Mouse (Mus musculus) MEL (cell line): ENCODE results near the gene Nkpd1. TPM values are rescaled to one million over a fixed set of nuclear protein-coding genes. Genes with fewer than 3 reads are reported as not detected.

Experiments
- DNase-seq: peaks from one replicate; pipeline ENCODE4 v3.0.0; 2011; ENCODE audit warnings: low read depth, low spot score
- H3K27ac ChIP-seq: 2 replicates; pipeline ENCODE4 v1.5.1; 2012; ENCODE audit warnings: low read depth, mild to moderate bottlenecking, control low read depth, low read length, moderate library complexity; ENCODE audit not compliant: control insufficient read depth
- H3K27me3 ChIP-seq, 2 experiments: fragments of 150-350 bp in 1 of 2; sonication (generic) in 1 of 2; 2 replicates each; pipeline ENCODE4 v1.6.1; 2012; ENCODE audit warnings: low read length in 2 of 2, mild to moderate bottlenecking in 2 of 2, improper control_type of control experiment in 1 of 2, moderate library complexity in 1 of 2; ENCODE audit not compliant: insufficient read depth in 2 of 2, control insufficient read depth in 1 of 2
- H3K36me3 ChIP-seq, 2 experiments: 2 replicates each; pipeline ENCODE4 v1.6.1; 2012 to 2014; ENCODE audit warnings: low read length in 2 of 2, improper control_type of control experiment in 1 of 2, inconsistent platforms in 1 of 2, mild to moderate bottlenecking in 1 of 2; ENCODE audit not compliant: insufficient read depth in 2 of 2, control insufficient read depth in 1 of 2
- H3K4me1 ChIP-seq, 2 experiments: fragments of 150-350 bp in 1 of 2; sonication (generic) in 1 of 2; 2 replicates each; pipeline ENCODE4 v1.6.1; 2012; ENCODE audit warnings: low read length in 2 of 2, improper control_type of control experiment in 1 of 2, mild to moderate bottlenecking in 1 of 2; ENCODE audit not compliant: insufficient read depth in 2 of 2, control insufficient read depth in 1 of 2
- H3K4me3 ChIP-seq, 2 experiments: fragments of 150-350 bp in 1 of 2; sonication (generic) in 1 of 2; 2 replicates each; pipeline ENCODE4 v1.5.1; 2012; ENCODE audit warnings: low read depth in 2 of 2, low read length in 2 of 2, mild to moderate bottlenecking in 2 of 2, moderate library complexity in 2 of 2, control low read depth in 1 of 2, improper control_type of control experiment in 1 of 2; ENCODE audit not compliant: control insufficient read depth in 1 of 2, insufficient read depth in 1 of 2
- H3K79me2 ChIP-seq: 2 replicates; pipeline ENCODE4 v1.6.1; 2012; ENCODE audit warnings: mild to moderate bottlenecking, low read length, moderate library complexity; ENCODE audit not compliant: control insufficient read depth, poor library complexity, insufficient read depth
- H3K9ac ChIP-seq: 2 replicates; pipeline ENCODE4 v1.6.1; 2012; ENCODE audit warnings: low read depth, mild to moderate bottlenecking, control low read depth, low read length, moderate library complexity; ENCODE audit not compliant: control insufficient read depth, poor library complexity, severe bottlenecking
- H3K9me3 ChIP-seq: fragments of 150-350 bp; sonication (generic); replicated peaks from 2 replicates; pipeline ENCODE4 v1.6.1; 2012; ENCODE audit warnings: mild to moderate bottlenecking, low read length, improper control_type of control experiment, moderate library complexity; ENCODE audit not compliant: insufficient read depth
- CHD1 ChIP-seq: IDR thresholded peaks from 2 replicates; pipeline ENCODE4 v1.6.1; 2012; ENCODE audit warnings: low read depth, mild to moderate bottlenecking, inconsistent platforms, low read length, improper control_type of control experiment
- CTCF ChIP-seq, 3 experiments: IDR thresholded peaks in 2 of 3; conservative IDR thresholded peaks in 1 of 3; 2 replicates each; pipeline ENCODE4 v1.5.1; 2011 to 2012; ENCODE audit warnings: low read length in 3 of 3, low read depth in 2 of 3, mild to moderate bottlenecking in 2 of 3, improper control_type of control experiment in 1 of 3, inconsistent platforms in 1 of 3, mixed read lengths in 1 of 3, moderate library complexity in 1 of 3; ENCODE audit not compliant: control insufficient read depth in 1 of 3, insufficient read depth in 1 of 3, poor library complexity in 1 of 3, severe bottlenecking in 1 of 3
- ELF1 ChIP-seq: IDR thresholded peaks from 2 replicates; pipeline ENCODE4 v1.6.1; 2014; ENCODE audit warnings: low read depth, mild to moderate bottlenecking, inconsistent platforms, low read length, improper control_type of control experiment, moderate library complexity
- ETS1 ChIP-seq: IDR thresholded peaks from 2 replicates; pipeline ENCODE4 v1.6.1; 2012; ENCODE audit warnings: low read depth, mild to moderate bottlenecking, inconsistent platforms, low read length, improper control_type of control experiment, moderate library complexity
- GABPA ChIP-seq: IDR thresholded peaks from 2 replicates; pipeline ENCODE4 v1.6.1; 2012; ENCODE audit warnings: low read depth, mild to moderate bottlenecking, inconsistent platforms, low read length, improper control_type of control experiment, moderate library complexity
- GATA1 ChIP-seq: IDR thresholded peaks from 2 replicates; pipeline ENCODE4 v1.6.1; 2011; ENCODE audit warnings: low read depth, low read length, improper control_type of control experiment
- KAT2A ChIP-seq: conservative IDR thresholded peaks from 2 replicates; pipeline ENCODE4 v1.6.1; 2012; ENCODE audit warnings: low read depth, low read length, improper control_type of control experiment, inconsistent platforms
- MAZ ChIP-seq: IDR thresholded peaks from 2 replicates; pipeline ENCODE4 v1.6.1; 2012; ENCODE audit warnings: low read depth, mild to moderate bottlenecking, inconsistent platforms, low read length, improper control_type of control experiment
- MEF2A ChIP-seq: IDR thresholded peaks from 2 replicates; pipeline ENCODE4 v1.6.1; 2014; ENCODE audit warnings: low read depth, mild to moderate bottlenecking, inconsistent platforms, low read length, improper control_type of control experiment; ENCODE audit not compliant: poor library complexity, insufficient replicate concordance, severe bottlenecking; ENCODE audit errors: extremely low read depth
- MXI1 ChIP-seq: IDR thresholded peaks from 2 replicates; pipeline ENCODE4 v1.6.1; 2011; ENCODE audit warnings: mild to moderate bottlenecking, low read depth, low read length, improper control_type of control experiment
- MYB ChIP-seq: IDR thresholded peaks from 2 replicates; pipeline ENCODE4 v1.6.1; 2011; ENCODE audit warnings: mild to moderate bottlenecking, low read depth, low read length, improper control_type of control experiment
- MYC ChIP-seq: IDR thresholded peaks from 2 replicates; pipeline ENCODE4 v1.6.1; 2011; ENCODE audit warnings: low read depth, mild to moderate bottlenecking, low read length, improper control_type of control experiment, moderate library complexity
- POLR2AphosphoS2 ChIP-seq: IDR thresholded peaks from 2 replicates; pipeline ENCODE4 v1.6.1; 2011; ENCODE audit warnings: low read length, improper control_type of control experiment
- RAD21 ChIP-seq: IDR thresholded peaks from 2 replicates; pipeline ENCODE4 v1.6.1; 2011; ENCODE audit warnings: mild to moderate bottlenecking, low read depth, low read length, improper control_type of control experiment
- RCOR1 ChIP-seq: IDR thresholded peaks from 2 replicates; pipeline ENCODE4 v1.6.1; 2012; ENCODE audit warnings: low read depth, mild to moderate bottlenecking, inconsistent platforms, low read length, improper control_type of control experiment
- TBP ChIP-seq: IDR thresholded peaks from 2 replicates; pipeline ENCODE4 v1.8.0; 2011; ENCODE audit warnings: low read depth, low read length, improper control_type of control experiment
- UBTF ChIP-seq: IDR thresholded peaks from 2 replicates; pipeline ENCODE4 v1.6.1; 2012; ENCODE audit warnings: low read depth, mild to moderate bottlenecking, inconsistent platforms, low read length, improper control_type of control experiment, moderate library complexity, borderline replicate concordance; ENCODE audit not compliant: insufficient read depth
- USF1 ChIP-seq: IDR thresholded peaks from 2 replicates; pipeline ENCODE4 v1.6.1; 2014; ENCODE audit warnings: low read depth, mild to moderate bottlenecking, inconsistent platforms, low read length, improper control_type of control experiment, moderate library complexity
- USF2 ChIP-seq, 2 experiments: IDR thresholded peaks; 2 replicates each; pipeline ENCODE4 v1.6.1; 2011 to 2012; ENCODE audit warnings: improper control_type of control experiment in 2 of 2, low read length in 2 of 2, borderline replicate concordance in 1 of 2, inconsistent platforms in 1 of 2, low read depth in 1 of 2, mild to moderate bottlenecking in 1 of 2; ENCODE audit not compliant: insufficient read depth in 1 of 2
- ZC3H11A ChIP-seq: IDR thresholded peaks from 2 replicates; pipeline ENCODE4 v1.6.1; 2012; ENCODE audit warnings: low read depth, mild to moderate bottlenecking, inconsistent platforms, low read length, improper control_type of control experiment
- ZMIZ1 ChIP-seq: IDR thresholded peaks from 2 replicates; pipeline ENCODE4 v1.6.1; 2012; ENCODE audit warnings: low read depth, mild to moderate bottlenecking, inconsistent platforms, low read length, improper control_type of control experiment, moderate library complexity
- polyA plus RNA-seq, 2 experiments: library from polyadenylated mRNA; stranded (reverse) in 1 of 2; unstranded in 1 of 2; fragments of >175 nt in 1 of 2; fragments of >200 nt in 1 of 2; gene quantifications; 2 replicates each; pipeline versions ENCODE4 v1.2.1 to v1.2.4; 2012; ENCODE audit warnings: low replicate concordance in 2 of 2, low read depth in 1 of 2; ENCODE audit not compliant: insufficient read length in 2 of 2, insufficient read depth in 1 of 2, missing spikeins in 1 of 2
- total RNA-seq: library from RNA; depleted of rRNA; stranded (reverse); fragments of 300-350 nt; gene quantifications from 2 replicates; pipeline ENCODE4 v1.2.3, GENCODE M21; 2012

The Nkpd1 gene
- total and polyA plus RNA-seq, 3 experiments, result 0.33 to 0.35 TPM; not detected in 1

- H3K9me3 ChIP-seq, result no peaks in the 10 kb centered on the region
- no peaks in the 10 kb centered on the region for H3K27me3 ChIP-seq
- no peaks in the 10 kb centered on the region for H3K36me3 ChIP-seq
- TF ChIP-seq ZMIZ1, result no peak
- TF ChIP-seq KAT2A, result no peak
- no peak for TF ChIP-seq ZC3H11A
- no peak for TF ChIP-seq ETS1
- no peak for TF ChIP-seq GATA1
- no peak for TF ChIP-seq CHD1
- TF ChIP-seq UBTF, result no peak
- no peak for TF ChIP-seq RCOR1
- no peak for TF ChIP-seq MEF2A
- no peak for TF ChIP-seq MYC
- TF ChIP-seq USF2 (IDR thresholded peaks at IDR 0.05; ENCODE audit: borderline replicate concordance in 1 of 2, insufficient read depth in 1 of 2, low read depth in 1 of 2, low read length in 2 of 2), result no peak
- TF ChIP-seq POLR2AphosphoS2, result no peak
- TF ChIP-seq RAD21, result no peak
- no peak for TF ChIP-seq MXI1
- no peak for TF ChIP-seq MAZ
- H3K4me3 ChIP-seq, result no peak overlapping the region
- H3K79me2 ChIP-seq, result no peaks in the 10 kb centered on the region; the same call in 1 of the 2 replicates
- H3K4me1 ChIP-seq, result peaks cover 0 to 4% of the 10 kb centered on the region in 2 experiments; a peak in 2 of 4 replicates
- H3K27ac ChIP-seq, result no peak overlapping the region
- no peak for DNase-seq
- no peak overlapping the region for H3K9ac ChIP-seq
These were observed 7.5 kb downstream of the Nkpd1 start for GRCm38 (mm10) chr7:19525105-19525481.

GRCm38 (mm10) chr7:19531077-19531476, 13.4 kb downstream of the Nkpd1 start:
- Histone ChIP-seq H3K27ac (no peak overlapping the region), H3K9ac (no peak overlapping the region), H3K79me2 (no peaks in the 10 kb centered on the region), H3K4me3 (no peak overlapping the region), H3K27me3 (no peaks in the 10 kb centered on the region), H3K36me3 (peaks cover 0 to 6% of the 10 kb centered on the region in 2 experiments; a peak in 2 of 4 replicates), H3K4me1 (no peaks in the 10 kb centered on the region), H3K9me3 (no peaks in the 10 kb centered on the region)
- peak; percentile 39 for DNase-seq
- no peak for TF ChIP-seq GABPA
- no peak for TF ChIP-seq TBP
- TF ChIP-seq RCOR1, result no peak
- no peak for TF ChIP-seq USF1
- TF ChIP-seq MYB, result no peak
- peak in 1 of 3 experiments; percentile 18; a peak in 1 of 6 replicates for TF ChIP-seq CTCF (IDR thresholded peaks at IDR 0.05 in 2 of 3, conservative IDR thresholded peaks at IDR 0.05 in 1 of 3; ENCODE audit: control insufficient read depth in 1 of 3, insufficient read depth in 1 of 3, low read depth in 2 of 3, low read length in 3 of 3, poor library complexity in 1 of 3, severe bottlenecking in 1 of 3)
- TF ChIP-seq ELF1, result no peak
